Mouse (Mus musculus) embryonic facial prominence, embryonic 10.5 days (tissue): Measurements from ENCODE around the gene Hcar2. TPM values are rescaled to one million over a fixed set of nuclear protein-coding genes. Genes with fewer than 3 reads are reported as not detected.

Experiments used
- DNase-seq: peaks from one replicate; pipeline ENCODE4 v3.0.0-alpha.2; 2017; ENCODE audit warnings: low spot score
- H3K27ac ChIP-seq: fragments of 300-500 bp; sonication (generic); replicated peaks from 2 replicates; pipeline ENCODE4 v1.5.1; 2016; ENCODE audit warnings: mild to moderate bottlenecking
- H3K27me3 ChIP-seq: fragments of 300-500 bp; sonication (generic); replicated peaks from 2 replicates; pipeline ENCODE4 v1.6.1; 2016; ENCODE audit warnings: low read depth, mild to moderate bottlenecking; ENCODE audit not compliant: poor library complexity, severe bottlenecking
- H3K36me3 ChIP-seq: fragments of 300-500 bp; sonication (generic); replicated peaks from 2 replicates; pipeline ENCODE4 v1.6.1; 2016; ENCODE audit warnings: mild to moderate bottlenecking, moderate library complexity
- H3K4me1 ChIP-seq: fragments of 300-500 bp; sonication (generic); 2 replicates; pipeline ENCODE4 v1.6.1; 2016
- H3K4me3 ChIP-seq: fragments of 300-500 bp; sonication (generic); 2 replicates; pipeline ENCODE4 v1.5.1; 2016; ENCODE audit warnings: mild to moderate bottlenecking, moderate library complexity
- H3K9me3 ChIP-seq: fragments of 300-500 bp; sonication (generic); 2 replicates; pipeline ENCODE4 v1.6.1; 2016; ENCODE audit warnings: mild to moderate bottlenecking
- WGBS: fragments of 180-500 bp; shearing (Covaris S2); methylation state at CpG from one replicate; pipeline ENCODE4 v1.1.7; 2016; 5-methylcytosine and 5-hydroxymethylcytosine counted together
- polyA plus RNA-seq: library from polyadenylated mRNA; unstranded; fragments of >200 nt; fragmentation: Nextera tagmentation; extraction: Ambion mirVana; gene quantifications from 2 replicates; pipeline ENCODE4 v1.2.1, GENCODE M21; 2016

The Hcar2 gene
- polyA plus RNA-seq, 1 experiment from 2014 or later: not detected

GRCm38 (mm10) chr5:123886365-123886764, 21.1 kb upstream of the Hcar2 start:
- no peak for DNase-seq
- WGBS: 77% methylated on average over 3 of the region's 3 CpGs
- no peak overlapping the region for H3K4me3 ChIP-seq
- H3K4me1 ChIP-seq: no peaks in the 10 kb centered on the region
- H3K36me3 ChIP-seq: no peaks in the 10 kb centered on the region
- no peaks in the 10 kb centered on the region for H3K27me3 ChIP-seq
- no peaks in the 10 kb centered on the region for H3K9me3 ChIP-seq
- no peak overlapping the region for H3K27ac ChIP-seq

GRCm38 (mm10) chr5:123884332-123884731, 19.0 kb upstream of the Hcar2 start:
- Histone ChIP-seq H3K36me3 (no peaks in the 10 kb centered on the region), H3K27ac (no peak overlapping the region), H3K27me3 (no peaks in the 10 kb centered on the region), H3K4me1 (peaks cover 9% of the 10 kb centered on the region), H3K4me3 (no peak overlapping the region), H3K9me3 (no peaks in the 10 kb centered on the region)
- 83% methylated on average over 10 of the region's 10 CpGs for WGBS
- no peak for DNase-seq

- Histone ChIP-seq H3K4me1 (peaks cover 10% of the 10 kb centered on the region), H3K36me3 (no peaks in the 10 kb centered on the region), H3K27ac (no peak overlapping the region), H3K27me3 (no peaks in the 10 kb centered on the region), H3K9me3 (no peaks in the 10 kb centered on the region), H3K4me3 (no peak overlapping the region)
- DNase-seq: no peak
- WGBS: 83% methylated on average over 7 of the region's 7 CpGs
Observed at GRCm38 (mm10) chr5:123883891-123884290, 18.6 kb upstream of the Hcar2 start.

- WGBS: 82% methylated on average over 14 of the region's 14 CpGs
- H3K4me1 ChIP-seq: peaks cover 17% of the 10 kb centered on the region
- no peak for DNase-seq
- H3K36me3 ChIP-seq: no peaks in the 10 kb centered on the region
- no peaks in the 10 kb centered on the region for H3K9me3 ChIP-seq
- no peaks in the 10 kb centered on the region for H3K27me3 ChIP-seq
- no peak overlapping the region for H3K27ac ChIP-seq
- no peak overlapping the region for H3K4me3 ChIP-seq
Observed at GRCm38 (mm10) chr5:123880778-123881177, 15.5 kb upstream of the Hcar2 start.

- Histone ChIP-seq H3K27me3 (no peaks in the 10 kb centered on the region), H3K4me3 (0 out of 2 replicates have a peak within 1 kb of the TSS, but pooled peaks have one; percentile 30), H3K27ac (peak within 1 kb of the TSS; percentile 30; the same call in 1 of the 2 replicates), H3K36me3 (no peaks in the 10 kb centered on the region), H3K9me3 (no peaks in the 10 kb centered on the region), H3K4me1 (peaks cover 17% of the 10 kb centered on the region)
- DNase-seq: no peak
- WGBS: 66% methylated on average over 12 of the region's 12 CpGs
Observed at GRCm38 (mm10) chr5:123879928-123880327, 14.6 kb upstream of the Hcar2 start, which contains the start of gene Hcar1. Gene Hcar1 (minus strand): TSS chr5:123880020.

GRCm38 (mm10) chr5:123878056-123878455, 12.8 kb upstream of the Hcar2 start:
- no peak for DNase-seq
- Histone ChIP-seq H3K36me3 (no peaks in the 10 kb centered on the region), H3K9me3 (no peaks in the 10 kb centered on the region), H3K27ac (no peak overlapping the region), H3K27me3 (no peaks in the 10 kb centered on the region), H3K4me1 (peaks cover 17% of the 10 kb centered on the region), H3K4me3 (no peak overlapping the region)
- WGBS: 74% methylated on average over 14 of the region's 14 CpGs

- DNase-seq: no peak
- 92% methylated on average over 5 of the region's 5 CpGs for WGBS
- no peaks in the 10 kb centered on the region for H3K9me3 ChIP-seq
- H3K4me1 ChIP-seq: 0 out of 2 replicates have a peak, but pooled peaks cover 7% of the 10 kb centered on the region
- no peaks in the 10 kb centered on the region for H3K27me3 ChIP-seq
- H3K27ac ChIP-seq: no peak overlapping the region
- no peaks in the 10 kb centered on the region for H3K36me3 ChIP-seq
- H3K4me3 ChIP-seq: no peak overlapping the region
Observed at GRCm38 (mm10) chr5:123874177-123874576, 8.9 kb upstream of the Hcar2 start.

GRCm38 (mm10) chr5:123869615-123870014, 4.3 kb upstream of the Hcar2 start:
- no peaks in the 10 kb centered on the region for H3K9me3 ChIP-seq
- H3K4me3 ChIP-seq: no peak overlapping the region
- no peak overlapping the region for H3K27ac ChIP-seq
- WGBS: 81% methylated on average over 4 of the region's 4 CpGs
- no peaks in the 10 kb centered on the region for H3K27me3 ChIP-seq
- H3K36me3 ChIP-seq: no peaks in the 10 kb centered on the region
- DNase-seq: no peak
- H3K4me1 ChIP-seq: no peaks in the 10 kb centered on the region

GRCm38 (mm10) chr5:123866457-123866856, 1.2 kb upstream of the Hcar2 start:
- WGBS: 92% methylated on average over 4 of the region's 4 CpGs
- Histone ChIP-seq H3K4me1 (0 out of 2 replicates have a peak, but pooled peaks cover 2% of the 10 kb centered on the region), H3K9me3 (no peaks in the 10 kb centered on the region), H3K36me3 (no peaks in the 10 kb centered on the region), H3K27ac (no peak overlapping the region), H3K4me3 (no peak overlapping the region), H3K27me3 (no peaks in the 10 kb centered on the region)
- no peak for DNase-seq

- H3K27me3 ChIP-seq: no peaks in the 10 kb centered on the region
- no peaks in the 10 kb centered on the region for H3K36me3 ChIP-seq
- DNase-seq: no peak
- H3K4me3 ChIP-seq: no peak overlapping the region
- H3K4me1 ChIP-seq: peaks cover 20% of the 10 kb centered on the region
- H3K9me3 ChIP-seq: no peaks in the 10 kb centered on the region
- WGBS: 92% methylated on average over 14 of the region's 14 CpGs
- no peak overlapping the region for H3K27ac ChIP-seq
Observed at GRCm38 (mm10) chr5:123863934-123864333, 1.4 kb downstream of the Hcar2 start.

- WGBS: 89% methylated on average over 15 of the region's 15 CpGs
- H3K36me3 ChIP-seq: no peaks in the 10 kb centered on the region
- no peak for DNase-seq
Observed at GRCm38 (mm10) chr5:123862374-123863350, 2.6 kb downstream of the Hcar2 start.

GRCm38 (mm10) chr5:123858798-123859197, 6.5 kb downstream of the Hcar2 start:
- no peak overlapping the region for H3K4me3 ChIP-seq
- H3K4me1 ChIP-seq: peaks cover 22% of the 10 kb centered on the region
- H3K27ac ChIP-seq: no peak overlapping the region; the same call in 1 of the 2 replicates
- 75% methylated on average over 11 of the region's 11 CpGs for WGBS
- no peaks in the 10 kb centered on the region for H3K36me3 ChIP-seq
- no peaks in the 10 kb centered on the region for H3K9me3 ChIP-seq
- DNase-seq: no peak
- H3K27me3 ChIP-seq: no peaks in the 10 kb centered on the region

More at GRCm38 (mm10) chr5:123862374-123863350, 2.6 kb downstream of the Hcar2 start:
- no peak overlapping the region for H3K27ac ChIP-seq
- no peak overlapping the region for H3K4me3 ChIP-seq
- no peaks in the 10 kb centered on the region for H3K27me3 ChIP-seq
- no peaks in the 10 kb centered on the region for H3K9me3 ChIP-seq
- peaks cover 22% of the 10 kb centered on the region for H3K4me1 ChIP-seq

GRCm38 (mm10) chr5:123854511-123854910, 10.8 kb downstream of the Hcar2 start:
- Histone ChIP-seq H3K27me3 (no peaks in the 10 kb centered on the region), H3K4me1 (peaks cover 13% of the 10 kb centered on the region), H3K36me3 (no peaks in the 10 kb centered on the region), H3K4me3 (no peak overlapping the region), H3K9me3 (no peaks in the 10 kb centered on the region), H3K27ac (no peak overlapping the region)
- WGBS: 89% methylated on average over 9 of the region's 9 CpGs
- no peak for DNase-seq
